Mouse (Mus musculus) spleen, adult 2 months (tissue): ENCODE measurements at regions not wholly inside any gene's neighbourhood (a gene's known extent, or its start where the extent isn't known, plus 50 kb on each side); places are given as distances from the start of the nearest gene placed in this dataset.

Experiments used
- DNase-seq, 2 experiments: peaks; one replicate each; pipeline versions ENCODE4 v3.0.0 to v3.0.0-alpha.2; 2012 to 2021; ENCODE audit warnings: low spot score in 2 of 2, low read depth in 1 of 2
- H3K27ac ChIP-seq: fragments of 200-500 bp; 2 replicates; pipeline ENCODE4 v1.5.1; 2012; ENCODE audit warnings: low read length, inconsistent platforms; ENCODE audit not compliant: insufficient read depth
- H3K27me3 ChIP-seq: fragments of 200-500 bp; 2 replicates; pipeline ENCODE4 v1.6.1; 2012; ENCODE audit warnings: mild to moderate bottlenecking, moderate library complexity, low read length, inconsistent platforms; ENCODE audit not compliant: control insufficient read depth, insufficient read depth
- H3K36me3 ChIP-seq: fragments of 200-500 bp; 2 replicates; pipeline ENCODE4 v1.6.1; 2012; ENCODE audit warnings: mild to moderate bottlenecking, low read length, inconsistent platforms; ENCODE audit not compliant: control insufficient read depth, insufficient read depth
- H3K4me1 ChIP-seq: fragments of 200-500 bp; 2 replicates; pipeline ENCODE4 v1.6.1; 2011; ENCODE audit warnings: inconsistent platforms; ENCODE audit not compliant: control insufficient read depth, insufficient read depth, insufficient read length
- H3K4me3 ChIP-seq: fragments of 200-500 bp; 2 replicates; pipeline ENCODE4 v1.5.1; 2011; ENCODE audit warnings: mild to moderate bottlenecking, inconsistent platforms; ENCODE audit not compliant: insufficient read depth, insufficient read length; ENCODE audit errors: extremely low read depth
- CTCF ChIP-seq: fragments of 200-500 bp; IDR thresholded peaks from 2 replicates; pipeline ENCODE4 v1.5.1; 2011; ENCODE audit warnings: mild to moderate bottlenecking, inconsistent platforms; ENCODE audit not compliant: insufficient read depth, insufficient read length, insufficient replicate concordance; ENCODE audit errors: extremely low read depth
- POLR2A ChIP-seq: fragments of 200-500 bp; IDR thresholded peaks from 2 replicates; pipeline ENCODE4 v1.6.1; 2011; ENCODE audit warnings: low read depth, low read length, inconsistent platforms
- WGBS: fragments of 180-500 bp; shearing (Covaris S2); methylation state at CpG from one replicate; pipeline ENCODE4 v1.1.7; 2018; 5-methylcytosine and 5-hydroxymethylcytosine counted together

DNA sequence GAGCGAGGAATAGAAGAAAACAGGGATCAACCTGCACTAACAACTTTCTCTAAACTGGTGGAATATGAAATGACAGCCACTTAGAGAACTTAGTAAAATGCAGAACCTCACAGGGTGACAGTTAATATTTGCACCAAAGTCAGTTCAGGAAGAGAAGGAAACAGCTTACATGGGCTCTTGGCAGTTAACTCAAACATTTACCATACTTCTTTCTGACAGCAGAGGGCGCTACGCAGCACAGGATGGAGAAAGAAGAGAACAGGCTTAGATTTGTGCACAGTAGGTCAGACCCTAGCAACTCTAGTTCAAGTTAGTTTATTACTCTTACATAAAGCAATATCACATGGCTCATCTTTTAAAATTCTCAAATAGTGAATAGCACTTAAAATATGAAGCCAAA, 261.3 kb downstream of the Gm45692 start:
- peak; percentile 3 to 37 for DNase-seq
- no peak overlapping the region for H3K4me3 ChIP-seq
- H3K27me3 ChIP-seq, result no peaks in the 10 kb centered on the region
- TF ChIP-seq CTCF (peak; percentile 17; the same call in 1 of the 2 replicates), POLR2A (no peak)
- H3K4me1 ChIP-seq, result no peaks in the 10 kb centered on the region
- 30% methylated on average over 3 of the region's 3 CpGs for WGBS
- no peaks in the 10 kb centered on the region for H3K36me3 ChIP-seq
- H3K27ac ChIP-seq, result no peak overlapping the region

DNA sequence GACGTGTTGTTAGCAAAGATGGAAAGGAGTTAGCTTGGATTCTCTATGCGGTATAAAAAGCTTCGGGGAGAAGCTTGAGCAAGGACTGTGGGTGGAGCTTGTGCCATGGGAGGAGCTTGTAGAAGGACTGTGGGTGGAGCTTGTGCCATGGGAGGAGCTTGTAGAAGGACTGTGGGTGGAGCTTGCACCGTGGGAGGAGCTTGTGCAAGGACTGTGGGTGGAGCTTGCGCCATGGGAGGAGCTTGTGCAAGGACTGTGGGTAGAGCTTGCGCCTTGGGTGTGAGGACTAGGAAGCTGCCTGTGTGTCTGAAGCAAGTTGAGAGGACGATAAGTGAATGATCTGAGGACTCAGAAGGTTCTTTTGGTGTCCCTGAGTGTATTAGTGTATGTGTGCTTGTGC, 263.1 kb downstream of the Gm45692 start:
- 85% methylated on average over 7 of the region's 7 CpGs for WGBS
- Histone ChIP-seq H3K4me3 (no peak overlapping the region), H3K4me1 (no peaks in the 10 kb centered on the region), H3K27ac (no peak overlapping the region), H3K36me3 (no peaks in the 10 kb centered on the region), H3K27me3 (no peaks in the 10 kb centered on the region)
- DNase-seq, result no peak
- TF ChIP-seq POLR2A, result no peak
- no peak for TF ChIP-seq CTCF

DNA sequence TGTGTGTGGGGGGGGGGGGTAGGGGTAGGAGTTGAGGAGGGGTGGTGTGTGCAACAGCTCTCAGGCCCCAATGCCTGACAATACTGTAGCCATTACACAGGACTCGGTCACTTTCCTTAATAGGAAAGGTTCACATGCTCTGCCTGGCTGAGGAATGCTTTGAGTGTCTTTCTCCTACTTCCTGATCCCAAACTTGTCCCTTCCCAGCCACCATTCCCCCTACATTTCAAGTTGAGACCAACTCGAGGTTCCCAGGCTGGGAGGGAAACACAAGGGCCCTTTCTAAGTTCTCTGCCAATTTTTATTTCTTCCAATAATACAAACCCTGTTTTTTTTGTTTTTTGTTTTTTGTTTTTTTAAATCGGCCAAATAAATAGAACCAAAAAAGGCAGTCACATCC, 264.6 kb downstream of the Gm45692 start:
- 54% methylated on average over 3 of the region's 3 CpGs for WGBS
- no peak overlapping the region for H3K27ac ChIP-seq
- H3K4me1 ChIP-seq, result no peaks in the 10 kb centered on the region
- H3K4me3 ChIP-seq, result no peak overlapping the region
- no peaks in the 10 kb centered on the region for H3K27me3 ChIP-seq
- H3K36me3 ChIP-seq, result no peaks in the 10 kb centered on the region
- DNase-seq, result no peak
- no peak for TF ChIP-seq CTCF
- TF ChIP-seq POLR2A, result no peak

DNA sequence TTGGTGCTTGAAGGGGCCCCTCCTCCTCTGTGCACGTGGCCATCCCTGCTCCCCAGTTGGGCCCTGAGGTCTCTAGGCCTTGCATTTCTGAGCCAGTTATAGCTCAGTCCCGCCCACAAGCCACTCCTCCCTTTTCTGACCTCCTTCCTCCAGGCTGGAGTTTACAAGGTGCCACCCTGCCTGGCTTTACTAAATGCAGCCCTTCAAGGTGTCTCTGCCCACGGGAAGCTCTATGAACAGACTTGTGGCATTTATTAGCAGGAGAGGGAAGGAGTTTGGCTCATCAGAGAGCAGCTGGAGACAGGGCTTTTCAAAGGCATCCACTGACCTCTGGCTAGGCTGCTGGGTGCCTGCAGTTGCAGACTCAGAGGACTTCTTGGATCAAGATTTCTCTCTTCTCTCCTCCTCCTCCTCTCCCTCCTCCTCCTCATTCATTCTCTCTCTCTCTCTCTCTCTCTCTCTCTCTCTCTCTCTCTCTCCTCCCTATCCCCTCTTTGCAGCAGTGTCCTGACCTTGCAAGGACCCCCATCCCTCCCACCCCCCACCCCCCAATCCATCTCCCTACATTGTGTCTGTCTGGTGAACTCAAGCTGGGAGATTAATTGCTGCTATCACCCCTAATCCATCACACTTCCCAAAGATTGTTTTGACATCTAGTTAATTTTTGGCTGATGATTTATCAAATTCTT, 265.1 kb downstream of the Gm45692 start:
- WGBS, result 20% methylated on average over 3 of the region's 3 CpGs
- H3K36me3 ChIP-seq, result no peaks in the 10 kb centered on the region
- no peak for DNase-seq
- H3K27me3 ChIP-seq, result no peaks in the 10 kb centered on the region
- H3K4me3 ChIP-seq, result no peak overlapping the region
- TF ChIP-seq CTCF, result no peak
- TF ChIP-seq POLR2A, result no peak
- H3K27ac ChIP-seq, result no peak overlapping the region
- H3K4me1 ChIP-seq, result no peaks in the 10 kb centered on the region

DNA sequence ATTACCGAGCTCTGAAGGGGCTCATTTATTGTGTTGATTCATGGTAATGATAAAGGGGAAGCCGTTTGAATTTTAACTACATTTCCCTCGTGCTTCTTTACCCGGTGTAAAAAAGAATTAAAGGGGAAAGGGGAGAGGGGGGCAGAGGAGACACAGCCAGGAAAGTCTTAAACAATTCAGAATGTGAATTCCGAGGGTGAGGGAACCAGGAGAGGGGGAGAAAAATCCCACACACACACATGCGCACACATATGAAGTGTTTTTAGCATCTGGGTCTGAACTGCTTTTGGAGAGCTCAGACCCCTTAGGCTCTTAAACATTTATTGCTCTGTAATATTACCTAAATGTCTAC, 265.6 kb downstream of the Gm45692 start:
- TF ChIP-seq POLR2A (no peak), CTCF (no peak)
- H3K27ac ChIP-seq, result no peak overlapping the region
- no peak overlapping the region for H3K4me3 ChIP-seq
- WGBS, result 37% methylated on average over 6 of the region's 6 CpGs
- H3K36me3 ChIP-seq, result no peaks in the 10 kb centered on the region
- no peaks in the 10 kb centered on the region for H3K27me3 ChIP-seq
- no peak for DNase-seq
- H3K4me1 ChIP-seq, result no peaks in the 10 kb centered on the region

DNA sequence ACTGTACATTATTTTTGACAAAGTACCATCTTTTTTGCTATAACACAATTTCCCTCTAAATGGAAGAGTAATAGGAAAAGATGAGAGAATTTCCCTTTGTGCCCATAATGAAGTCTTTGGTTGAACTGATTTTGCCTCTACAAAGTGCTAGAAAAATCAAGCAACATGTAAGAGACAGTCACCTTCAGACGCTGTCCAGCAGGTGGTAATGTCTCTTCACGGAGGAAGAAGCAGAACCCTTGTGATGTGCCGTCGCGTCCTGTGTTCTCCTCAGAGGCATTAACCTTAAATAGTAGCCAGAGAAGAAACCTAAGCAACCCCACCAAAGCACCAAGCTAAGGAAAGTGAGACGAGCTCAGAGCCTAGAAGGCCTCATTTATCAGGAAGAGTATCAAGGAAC, 275.7 kb downstream of the Gm45692 start:
- Histone ChIP-seq H3K27ac (no peak overlapping the region), H3K4me1 (no peaks in the 10 kb centered on the region), H3K36me3 (no peaks in the 10 kb centered on the region), H3K27me3 (no peaks in the 10 kb centered on the region), H3K4me3 (no peak overlapping the region)
- WGBS, result 70% methylated on average over 6 of the region's 6 CpGs
- no peak for DNase-seq
- TF ChIP-seq POLR2A (no peak), CTCF (no peak)

DNA sequence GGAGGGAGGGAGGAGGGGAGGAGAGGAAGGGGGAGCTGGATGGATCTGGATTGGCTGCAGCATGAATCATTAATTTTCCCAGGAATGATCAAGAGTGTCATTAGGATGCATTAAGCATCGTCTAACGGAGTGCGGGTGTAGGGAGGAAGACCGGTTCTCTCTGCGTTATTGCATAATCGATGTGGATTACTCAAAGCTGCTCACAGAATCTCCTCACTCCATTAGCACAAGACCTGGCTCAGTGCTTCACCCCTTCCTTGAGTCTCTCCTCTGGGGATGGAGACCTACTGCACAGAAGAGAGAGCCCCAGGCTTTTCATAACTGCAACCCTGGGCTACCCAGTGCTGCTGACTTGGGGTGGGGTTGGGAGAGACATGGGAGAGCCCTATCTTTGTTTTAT, 300.7 kb downstream of the Gm45692 start:
- Histone ChIP-seq H3K36me3 (no peaks in the 10 kb centered on the region), H3K27me3 (no peaks in the 10 kb centered on the region), H3K4me3 (no peak overlapping the region), H3K4me1 (no peaks in the 10 kb centered on the region), H3K27ac (no peak overlapping the region)
- DNase-seq, result no peak
- no peak for TF ChIP-seq CTCF
- TF ChIP-seq POLR2A, result no peak
- WGBS, result 90% methylated on average over 6 of the region's 6 CpGs
